26 mouse cellular contexts compared by ENCODE assay signal in genomic region chr8:19259667-19260066, GRCm38 (mm10). TPM values are rescaled to one million over a fixed set of nuclear protein-coding genes. Genes with fewer than 3 reads are reported as not detected.
DNase-seq lines count a peak whose midpoint lies in the region; ATAC-seq and TF ChIP-seq lines count a peak whose summit lies in the region.
"Had no signal": no experiment of that assay in that cellular context is flagged by ENCODE, and none has a peak within 500 bp of the region (broad histone marks: within the 10 kb centered on the region; RNA-seq: fewer than 3 reads in every experiment).

No protein-coding gene starts in this region.

- DNase-seq in embryonic facial prominence, embryonic 10.5 days (ENCODE audit: low spot score): no peak
- DNase-seq in kidney, adult 2 months: no peak
- peak; percentile 34 for DNase-seq in kidney, postnatal 0 days (ENCODE audit: low spot score)
- DNase-seq in kidney, postnatal 14 days: no peak
- DNase-seq: adrenal gland, adult 8-10 months; adrenal gland, postnatal 14 days; adrenal gland, postnatal 36 days; B cell, adult 2 months; cerebellum, adult 11-12 months; cerebellum, adult 2 months; cerebellum, adult 9-10 months; cerebellum, postnatal 10 days; cerebellum, postnatal 25 days; forebrain, postnatal 0 days had no signal

- H3K27ac ChIP-seq in embryonic facial prominence, embryonic 12.5 days: no peak overlapping the region
- H3K27ac ChIP-seq in embryonic facial prominence, embryonic 10.5 days (replicated peaks): no peak overlapping the region
- no peak overlapping the region for H3K27ac ChIP-seq in kidney, embryonic 15.5 days
- H3K27ac ChIP-seq in kidney, adult 2 months (ENCODE audit: insufficient read depth, low read depth, low read length): no peak overlapping the region
- no peak overlapping the region for H3K27ac ChIP-seq in kidney, postnatal 0 days
- H3K27ac ChIP-seq: forebrain, embryonic 13.5 days; forebrain, embryonic 15.5 days had no signal

- H3K4me2 ChIP-seq in embryonic facial prominence, embryonic 12.5 days (replicated peaks): no peak overlapping the region
- no peak overlapping the region for H3K4me2 ChIP-seq in kidney, embryonic 15.5 days
- no peak overlapping the region for H3K4me2 ChIP-seq in kidney, postnatal 0 days (ENCODE audit: low read length)
- H3K4me2 ChIP-seq: forebrain, embryonic 13.5 days; forebrain, embryonic 15.5 days had no signal

- no peaks in the 10 kb centered on the region for H3K27me3 ChIP-seq in embryonic facial prominence, embryonic 12.5 days
- H3K27me3 ChIP-seq in embryonic facial prominence, embryonic 10.5 days (replicated peaks; ENCODE audit: low read depth, poor library complexity, severe bottlenecking): no peaks in the 10 kb centered on the region
- H3K27me3 ChIP-seq in kidney, embryonic 15.5 days: no peaks in the 10 kb centered on the region
- no peaks in the 10 kb centered on the region for H3K27me3 ChIP-seq in kidney, adult 2 months (replicated peaks; ENCODE audit: control insufficient read depth, insufficient read depth, low read length)
- H3K27me3 ChIP-seq in kidney, postnatal 0 days (ENCODE audit: insufficient read depth, low read length): no peaks in the 10 kb centered on the region
- H3K27me3 ChIP-seq: forebrain, embryonic 13.5 days; forebrain, embryonic 15.5 days; Patski had no signal

- no peak overlapping the region for H3K4me3 ChIP-seq in embryonic facial prominence, embryonic 12.5 days
- H3K4me3 ChIP-seq in embryonic facial prominence, embryonic 10.5 days: no peak overlapping the region
- no peak overlapping the region for H3K4me3 ChIP-seq in kidney, embryonic 15.5 days (replicated peaks)
- H3K4me3 ChIP-seq in kidney, adult 2 months (ENCODE audit: insufficient read depth, low read depth, low read length): no peak overlapping the region
- no peak overlapping the region for H3K4me3 ChIP-seq in kidney, postnatal 0 days (replicated peaks; ENCODE audit: low read depth, low read length)
- H3K4me3 ChIP-seq: forebrain, embryonic 13.5 days; forebrain, embryonic 15.5 days had no signal

- no peak for TF ChIP-seq POLR2A in kidney, adult 2 months (IDR thresholded peaks at IDR 0.05; ENCODE audit: low read depth, low read length)

- TF ChIP-seq CTCF in kidney, adult 2 months (conservative IDR thresholded peaks at IDR 0.05; ENCODE audit: insufficient read depth, insufficient read length, low read depth, low read length): no peak
- no peak for TF ChIP-seq CTCF in kidney, postnatal 0 days (IDR thresholded peaks at IDR 0.05; ENCODE audit: low read depth)

- 47% methylated on average over 3 of the region's 3 CpGs for WGBS in embryonic facial prominence, embryonic 12.5 days
- WGBS in embryonic facial prominence, embryonic 10.5 days: 46% methylated on average over 3 of the region's 3 CpGs
- 27% methylated on average over 3 of the region's 3 CpGs for WGBS in kidney, embryonic 15.5 days
- 32% methylated on average over 3 of the region's 3 CpGs for WGBS in kidney, adult 2 months
- 23% methylated on average over 3 of the region's 3 CpGs for WGBS in kidney, postnatal 0 days

- no peaks in the 10 kb centered on the region for H3K4me1 ChIP-seq in embryonic facial prominence, embryonic 12.5 days
- no peaks in the 10 kb centered on the region for H3K4me1 ChIP-seq in embryonic facial prominence, embryonic 10.5 days
- no peaks in the 10 kb centered on the region for H3K4me1 ChIP-seq in kidney, embryonic 15.5 days
- no peaks in the 10 kb centered on the region for H3K4me1 ChIP-seq in kidney, adult 2 months (ENCODE audit: control insufficient read depth, insufficient read depth, low read length)
- no peaks in the 10 kb centered on the region for H3K4me1 ChIP-seq in kidney, postnatal 0 days (replicated peaks; ENCODE audit: insufficient read depth, low read length)
- H3K4me1 ChIP-seq: forebrain, embryonic 13.5 days; forebrain, embryonic 15.5 days had no signal

- H3K9ac ChIP-seq in embryonic facial prominence, embryonic 12.5 days: no peak overlapping the region
- no peak overlapping the region for H3K9ac ChIP-seq in kidney, embryonic 15.5 days
- no peak overlapping the region for H3K9ac ChIP-seq in kidney, postnatal 0 days (ENCODE audit: low read depth, low read length)
- H3K9ac ChIP-seq: forebrain, embryonic 13.5 days; forebrain, embryonic 15.5 days; forebrain, postnatal 0 days had no signal

- H3K9me3 ChIP-seq in embryonic facial prominence, embryonic 12.5 days: 0 out of 2 replicates have a peak, but pooled peaks cover 3% of the 10 kb centered on the region
- peaks cover 11% of the 10 kb centered on the region; the same call in 1 of the 2 replicates for H3K9me3 ChIP-seq in embryonic facial prominence, embryonic 10.5 days
- no peaks in the 10 kb centered on the region; the same call in 1 of the 2 replicates for H3K9me3 ChIP-seq in kidney, embryonic 15.5 days (replicated peaks)
- no peaks in the 10 kb centered on the region for H3K9me3 ChIP-seq in kidney, postnatal 0 days (replicated peaks; ENCODE audit: low read length)
- H3K9me3 ChIP-seq: forebrain, embryonic 15.5 days; G1E had no signal

- ATAC-seq in embryonic facial prominence, embryonic 12.5 days (ENCODE audit: insufficient number of reproducible peaks, insufficient read depth, low FRiP score, low TSS enrichment): 0 out of 2 replicates have a peak, but pooled peaks have one; percentile 28
- peak; percentile 96 for ATAC-seq in kidney, embryonic 15.5 days (replicated peaks; ENCODE audit: low FRiP score)
- ATAC-seq in kidney, postnatal 0 days (replicated peaks; ENCODE audit: low FRiP score, low read depth): peak; percentile 82
- ATAC-seq: activated CD4-positive, CD25-positive, alpha-beta regulatory T cell, adult 4 months; CD4-positive, CD25-positive, alpha-beta regulatory T cell, adult 4 months; forebrain, embryonic 13.5 days; forebrain, embryonic 15.5 days; forebrain, postnatal 0 days; Patski had no signal

- H3K36me3 ChIP-seq in embryonic facial prominence, embryonic 12.5 days: no peaks in the 10 kb centered on the region
- H3K36me3 ChIP-seq in embryonic facial prominence, embryonic 10.5 days (replicated peaks): no peaks in the 10 kb centered on the region
- no peaks in the 10 kb centered on the region for H3K36me3 ChIP-seq in kidney, embryonic 15.5 days
- H3K36me3 ChIP-seq in kidney, adult 2 months (ENCODE audit: control insufficient read depth, insufficient read depth, low read length): no peaks in the 10 kb centered on the region
- no peaks in the 10 kb centered on the region for H3K36me3 ChIP-seq in kidney, postnatal 0 days (ENCODE audit: insufficient read depth, low read length)
- H3K36me3 ChIP-seq: forebrain, embryonic 15.5 days; G1E had no signal

RNA-seq across cellular contexts. Expression of gene Defb5, which starts 12.3 kb away (rescaled TPM):
- polyA plus RNA-seq in embryonic facial prominence, embryonic 12.5 days (2016; fragmentation: Nextera tagmentation; extraction: Ambion mirVana): not detected in 2 replicates
- polyA plus RNA-seq in embryonic facial prominence, embryonic 10.5 days (2016; fragmentation: Nextera tagmentation; extraction: Ambion mirVana): not detected in 2 replicates
- not detected in 2 replicates for polyA plus RNA-seq in kidney, embryonic 15.5 days (2015; fragmentation: Nextera tagmentation; extraction: Ambion mirVana)
- polyA plus RNA-seq in kidney, adult 2 months (2012; rRNA removed): not detected in 2 replicates
- polyA plus RNA-seq in kidney, postnatal 0 days (2015; fragmentation: Nextera tagmentation; extraction: Ambion mirVana): not detected in 2 replicates
- polyA plus RNA-seq: activated CD4-positive, CD25-positive, alpha-beta regulatory T cell, adult 4 months; CD4-positive, CD25-positive, alpha-beta regulatory T cell, adult 4 months; cerebellum, adult 2 months; cortical plate, adult 2 months; embryonic facial prominence, embryonic 11.5 days; embryonic facial prominence, embryonic 14.5 days; forebrain, embryonic 11.5 days; forebrain, embryonic 13.5 days; forebrain, embryonic 15.5 days; forebrain, postnatal 0 days; G1E; Patski had no signal

RNA-seq across cellular contexts. Expression of gene Defb46, which starts 20.0 kb away (rescaled TPM):
- not detected in 2 replicates for polyA plus RNA-seq in embryonic facial prominence, embryonic 12.5 days (2016; fragmentation: Nextera tagmentation; extraction: Ambion mirVana)
- polyA plus RNA-seq in embryonic facial prominence, embryonic 10.5 days (2016; fragmentation: Nextera tagmentation; extraction: Ambion mirVana): not detected in 2 replicates
- not detected in 2 replicates for polyA plus RNA-seq in kidney, embryonic 15.5 days (2015; fragmentation: Nextera tagmentation; extraction: Ambion mirVana)
- not detected in 2 replicates for polyA plus RNA-seq in kidney, adult 2 months (2012; rRNA removed)
- not detected in 2 replicates for polyA plus RNA-seq in kidney, postnatal 0 days (2015; fragmentation: Nextera tagmentation; extraction: Ambion mirVana)
- polyA plus RNA-seq: activated CD4-positive, CD25-positive, alpha-beta regulatory T cell, adult 4 months; CD4-positive, CD25-positive, alpha-beta regulatory T cell, adult 4 months; cerebellum, adult 2 months; cortical plate, adult 2 months; embryonic facial prominence, embryonic 11.5 days; embryonic facial prominence, embryonic 14.5 days; forebrain, embryonic 11.5 days; forebrain, embryonic 13.5 days; forebrain, embryonic 15.5 days; forebrain, postnatal 0 days; G1E; Patski had no signal

RNA-seq across cellular contexts. Expression of gene Defb3, which starts 33.5 kb away (rescaled TPM):
- polyA plus RNA-seq in embryonic facial prominence, embryonic 12.5 days (2016; fragmentation: Nextera tagmentation; extraction: Ambion mirVana): not detected in 2 replicates
- polyA plus RNA-seq in embryonic facial prominence, embryonic 10.5 days (2016; fragmentation: Nextera tagmentation; extraction: Ambion mirVana): not detected in 2 replicates
- not detected in 2 replicates for polyA plus RNA-seq in kidney, embryonic 15.5 days (2015; fragmentation: Nextera tagmentation; extraction: Ambion mirVana)
- not detected in 2 replicates for polyA plus RNA-seq in kidney, adult 2 months (2012; rRNA removed)
- not detected in 2 replicates for polyA plus RNA-seq in kidney, postnatal 0 days (2015; fragmentation: Nextera tagmentation; extraction: Ambion mirVana)
- polyA plus RNA-seq: activated CD4-positive, CD25-positive, alpha-beta regulatory T cell, adult 4 months; CD4-positive, CD25-positive, alpha-beta regulatory T cell, adult 4 months; cerebellum, adult 2 months; cortical plate, adult 2 months; embryonic facial prominence, embryonic 11.5 days; embryonic facial prominence, embryonic 14.5 days; forebrain, embryonic 11.5 days; forebrain, embryonic 13.5 days; forebrain, embryonic 15.5 days; forebrain, postnatal 0 days; G1E; Patski had no signal

RNA-seq across cellular contexts. Expression of gene Defb6, which starts 34.4 kb away (rescaled TPM):
- not detected in 2 replicates for polyA plus RNA-seq in embryonic facial prominence, embryonic 12.5 days (2016; fragmentation: Nextera tagmentation; extraction: Ambion mirVana)
- polyA plus RNA-seq in embryonic facial prominence, embryonic 10.5 days (2016; fragmentation: Nextera tagmentation; extraction: Ambion mirVana): not detected in 2 replicates
- not detected in 2 replicates for polyA plus RNA-seq in kidney, embryonic 15.5 days (2015; fragmentation: Nextera tagmentation; extraction: Ambion mirVana)
- polyA plus RNA-seq in kidney, adult 2 months (2012; rRNA removed): not detected in 2 replicates
- polyA plus RNA-seq in kidney, postnatal 0 days (2015; fragmentation: Nextera tagmentation; extraction: Ambion mirVana): not detected in 2 replicates
- polyA plus RNA-seq: activated CD4-positive, CD25-positive, alpha-beta regulatory T cell, adult 4 months; CD4-positive, CD25-positive, alpha-beta regulatory T cell, adult 4 months; cerebellum, adult 2 months; cortical plate, adult 2 months; embryonic facial prominence, embryonic 11.5 days; embryonic facial prominence, embryonic 14.5 days; forebrain, embryonic 11.5 days; forebrain, embryonic 13.5 days; forebrain, embryonic 15.5 days; forebrain, postnatal 0 days; G1E; Patski had no signal

Comparison
In these comparisons a context has a peak if more than half of its experiments do, and no peak if none do; other contexts are left out.
1. ATAC-seq: peak in every context shown above with its lines; median percentile 96 in kidney, embryonic 15.5 days; 82 in kidney, postnatal 0 days; 28 in embryonic facial prominence, embryonic 12.5 days.